Mouse (Mus musculus): ENCODE measurements around the gene Ms4a8a.
"Not testable (repeated sequence)": the region's sequence is repeated elsewhere in the genome, so short reads cannot be mapped to it uniquely, and the experiment has no call there.

Gene Ms4a8a

DNA sequence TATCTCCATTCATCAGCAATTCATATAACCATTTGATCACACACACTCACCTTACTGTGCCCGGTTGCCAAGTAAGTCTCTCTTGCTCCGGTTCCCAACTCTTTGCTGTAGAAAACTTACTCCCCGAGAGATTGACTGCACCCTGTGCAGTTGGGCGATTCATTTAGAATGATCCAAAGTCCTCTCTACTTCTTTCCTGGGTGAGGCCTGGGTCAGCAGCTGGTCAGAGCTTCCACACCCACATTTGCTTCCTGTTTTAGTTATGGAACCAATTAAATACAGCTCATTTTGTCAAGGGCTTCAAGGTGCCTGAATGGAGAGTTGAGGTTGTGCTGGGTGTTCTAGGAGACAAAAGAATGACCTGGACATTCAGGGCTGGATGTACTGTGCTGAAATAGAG, at the start of gene Ms4a8a:
Ms4a8a (minus strand) TSS at position 169 of the 400 bp plus-strand sequence.
- DNase-seq (ENCODE audit: inconsistent age in 2 of 2, low spot score in 1 of 2), result no peak

DNA sequence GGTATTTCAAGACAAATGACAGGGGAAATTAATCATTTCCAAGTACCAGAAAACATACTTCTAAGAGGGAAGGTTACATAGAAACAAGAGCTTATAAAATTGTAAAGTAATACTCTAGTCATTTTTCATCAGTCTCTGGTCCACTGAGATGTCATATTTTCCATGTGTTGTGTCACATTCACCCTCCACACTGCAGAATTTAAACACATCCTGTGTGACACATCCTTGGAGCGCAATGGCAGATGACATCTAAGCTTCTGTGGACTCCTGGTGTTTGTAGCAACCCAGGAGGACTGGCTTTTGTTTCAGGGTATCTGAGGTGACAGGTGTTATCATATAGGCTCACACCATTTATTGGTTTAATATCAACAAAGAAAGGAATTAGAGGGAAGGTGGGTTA, 48.8 kb upstream of the Ms4a8a start:
- no peak for DNase-seq (ENCODE audit: inconsistent age in 2 of 2, low spot score in 1 of 2)

DNA sequence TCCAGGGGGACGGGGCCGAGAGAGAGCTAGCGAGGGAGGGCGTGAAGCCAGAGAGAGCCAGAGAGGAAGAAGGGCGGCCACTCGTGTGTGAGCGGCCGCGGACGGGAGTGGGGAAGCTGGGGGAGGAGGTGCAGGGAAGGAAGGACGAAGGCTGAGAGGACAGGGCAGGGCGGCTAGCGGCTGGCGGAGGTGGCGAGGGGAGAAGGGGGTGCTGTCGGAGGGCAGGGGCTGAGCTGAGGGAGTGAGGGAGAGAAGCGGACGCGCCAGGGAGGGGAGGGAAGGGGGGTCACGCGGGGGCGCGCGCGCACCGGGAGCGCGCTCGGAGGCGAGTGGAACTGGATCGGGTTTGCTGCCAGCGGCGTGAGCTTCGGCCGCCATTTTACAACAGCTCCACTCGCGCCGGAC, 40.1 kb upstream of the Ms4a8a start:
- DNase-seq (ENCODE audit: inconsistent age in 2 of 2, low spot score in 1 of 2), result peak; percentile 28 to 71

DNA sequence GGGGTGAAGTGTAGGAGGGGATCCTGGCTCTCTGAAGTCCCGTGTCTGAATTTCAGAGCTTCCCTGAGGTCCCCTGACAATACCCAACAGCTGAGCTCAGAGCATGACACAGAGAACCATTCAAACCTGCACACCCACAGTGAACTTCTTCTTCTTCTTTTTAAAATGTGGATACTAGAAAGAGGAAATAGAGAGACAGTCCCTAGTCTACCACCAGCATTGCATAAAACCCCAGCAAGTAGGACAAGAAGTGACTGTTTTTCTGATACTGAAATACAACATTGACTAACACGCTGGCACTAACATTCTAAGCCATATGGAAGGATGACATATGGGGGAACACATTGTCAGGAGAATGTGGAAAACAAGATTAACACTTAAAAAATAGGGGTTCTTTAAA, 38.4 kb upstream of the Ms4a8a start:
- DNase-seq (ENCODE audit: inconsistent age in 2 of 2, low spot score in 1 of 2), result no peak

DNA sequence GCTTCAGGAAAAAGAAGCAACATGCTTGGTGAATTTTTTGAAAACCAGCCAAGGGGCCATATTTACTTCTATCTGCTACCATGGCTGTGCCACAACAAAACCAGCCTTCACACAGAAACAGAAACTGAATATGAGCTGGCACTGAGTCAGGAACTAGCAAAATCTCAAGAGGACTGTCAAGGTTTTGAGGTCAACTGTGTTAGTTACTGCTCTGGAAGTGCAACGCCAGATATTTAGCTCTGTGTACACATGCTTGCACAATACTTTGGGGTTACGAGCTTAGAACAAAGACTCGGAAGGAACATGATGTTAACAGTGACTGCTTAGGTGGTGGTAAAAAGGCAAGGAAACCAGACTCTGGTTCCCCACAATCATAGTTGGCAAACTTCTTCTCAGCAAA, 26.8 kb upstream of the Ms4a8a start:
- DNase-seq (ENCODE audit: inconsistent age in 2 of 2, low spot score in 1 of 2), result peak; percentile 10 to 83

DNA sequence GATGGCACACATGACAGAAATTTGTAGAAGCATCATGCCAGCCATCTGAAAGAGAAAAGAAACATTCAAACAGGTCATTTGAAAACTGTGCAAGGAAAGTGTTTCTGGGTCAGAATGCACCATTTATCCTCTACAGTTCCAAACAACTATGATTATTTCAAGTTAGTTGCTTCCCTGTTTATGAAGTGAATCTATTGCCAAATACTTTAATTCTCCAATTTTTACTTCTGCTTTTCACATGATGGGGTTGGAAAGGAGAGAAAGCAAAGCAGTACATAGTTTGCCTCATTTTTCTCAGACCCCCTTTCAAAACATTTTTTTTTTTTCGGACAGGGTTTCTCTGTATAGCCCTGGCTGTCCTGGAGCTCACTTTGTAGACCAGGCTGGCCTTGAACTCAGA, 21.0 kb upstream of the Ms4a8a start:
- no peak for DNase-seq (ENCODE audit: inconsistent age in 2 of 2, low spot score in 1 of 2)

DNA sequence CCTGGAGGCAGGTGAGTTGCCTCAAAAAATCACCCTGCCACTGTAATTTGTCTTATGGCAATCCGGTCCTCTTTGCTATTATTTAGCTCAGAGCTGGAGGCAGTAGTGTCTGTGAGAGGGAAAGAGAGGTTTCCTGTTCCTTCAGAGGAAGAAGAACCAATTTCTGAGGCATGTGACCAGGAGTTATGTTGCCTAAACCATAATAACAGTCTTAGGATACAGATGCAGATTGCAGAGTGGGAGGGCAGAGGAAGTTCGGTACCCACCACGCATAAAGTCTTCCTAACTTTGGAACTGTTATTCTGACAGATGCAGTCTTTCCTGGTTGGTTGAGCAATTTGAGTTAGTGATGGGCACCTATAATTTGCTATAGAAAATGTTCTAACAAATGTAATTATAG, 17.5 kb upstream of the Ms4a8a start:
- DNase-seq (ENCODE audit: inconsistent age in 2 of 2, low spot score in 1 of 2), result no peak

DNA sequence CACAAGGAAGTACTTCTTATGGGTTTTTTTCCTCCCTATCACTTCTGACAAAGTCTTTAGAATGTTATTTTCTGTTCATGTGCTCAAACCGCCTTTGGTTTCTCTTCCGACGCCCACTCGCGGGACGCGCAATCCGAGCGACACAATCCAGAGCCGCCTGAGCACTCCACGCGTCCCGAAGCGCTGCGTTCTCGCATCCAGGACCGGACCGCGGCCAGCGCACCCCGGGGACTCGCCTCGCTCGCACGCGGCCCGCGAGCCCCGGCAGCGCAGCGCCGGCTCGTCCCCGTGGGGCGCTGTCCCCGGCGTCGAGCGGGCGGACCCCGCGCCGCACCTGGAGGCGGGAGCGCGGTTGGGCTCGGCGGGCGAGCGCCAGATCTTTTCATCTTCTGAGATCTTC, 11.2 kb upstream of the Ms4a8a start:
- not testable (repeated sequence) for DNase-seq (ENCODE audit: inconsistent age in 2 of 2, low spot score in 1 of 2)

DNA sequence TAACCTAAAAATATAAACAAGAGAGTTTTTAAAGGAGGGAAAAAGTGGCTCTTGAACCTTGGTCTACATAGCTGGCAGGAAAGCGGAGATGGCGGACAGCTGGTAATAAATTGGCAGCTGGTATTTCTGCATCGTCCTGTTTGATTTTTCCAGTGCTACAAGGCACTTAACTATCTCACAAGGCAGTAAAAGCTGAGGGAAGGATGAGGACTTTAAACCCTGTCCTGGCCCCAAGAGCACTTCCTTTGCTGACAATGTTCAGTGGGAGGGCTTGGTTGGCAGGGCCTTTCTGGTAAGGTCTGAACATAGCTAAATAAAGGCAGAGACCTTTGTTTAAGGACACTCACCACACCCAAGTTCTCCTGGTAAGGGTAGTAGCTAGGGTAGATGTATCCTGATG, 10.5 kb downstream of the Ms4a8a start:
- no peak for DNase-seq (ENCODE audit: inconsistent age in 2 of 2, low spot score in 1 of 2)

DNA sequence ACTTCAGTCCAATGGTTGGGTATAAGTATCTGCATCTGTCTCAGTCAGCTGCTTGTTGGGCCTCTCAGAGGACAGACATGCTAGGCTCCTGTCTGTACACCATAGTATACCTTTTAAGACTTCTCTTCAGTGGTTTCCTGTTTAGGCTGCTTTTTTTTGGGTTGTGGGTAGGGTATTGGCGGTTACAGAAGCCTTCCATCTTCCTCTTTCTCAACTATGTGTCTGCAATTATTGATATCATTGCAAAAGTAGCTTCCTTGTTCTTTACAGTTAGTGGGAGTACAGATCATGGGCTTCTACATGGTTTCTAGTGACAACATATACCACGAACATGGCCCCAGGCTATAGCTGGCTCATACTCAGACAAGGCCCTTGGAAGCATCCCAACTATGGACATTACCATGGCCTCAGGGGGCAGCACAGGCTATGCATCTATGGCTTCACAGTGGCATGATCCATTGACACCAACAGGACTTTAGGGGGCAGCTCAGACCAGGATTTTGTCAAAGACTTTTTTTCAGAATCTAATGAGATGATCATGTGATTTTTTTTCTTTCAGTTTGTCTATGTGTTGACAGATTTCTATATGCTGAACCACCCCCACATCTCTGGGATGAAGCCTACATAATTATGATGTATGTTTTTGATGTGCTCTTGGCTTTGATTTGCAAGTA, 15.6 kb downstream of the Ms4a8a start:
- DNase-seq (ENCODE audit: inconsistent age in 2 of 2, low spot score in 1 of 2), result no peak

DNA sequence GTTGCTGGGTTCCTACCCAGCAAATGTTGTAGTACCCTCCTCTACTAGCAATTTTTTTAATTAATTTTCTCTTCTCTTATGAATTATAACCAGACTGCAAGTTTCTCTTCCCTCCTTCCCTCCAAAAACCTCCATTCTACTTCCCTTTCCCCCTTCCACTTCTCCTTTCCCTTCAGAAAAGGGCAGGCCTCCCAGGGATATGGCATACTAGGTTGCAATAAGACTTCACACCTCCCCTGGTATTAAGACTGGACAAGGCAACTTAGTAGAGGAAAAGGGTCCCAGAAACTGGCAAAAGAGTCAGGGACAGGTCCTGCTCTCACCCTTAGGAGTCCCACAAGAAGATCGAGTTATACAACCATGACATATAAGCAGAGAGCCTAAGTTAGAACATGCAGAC, 20.0 kb downstream of the Ms4a8a start:
- no peak for DNase-seq (ENCODE audit: inconsistent age in 2 of 2, low spot score in 1 of 2)

DNA sequence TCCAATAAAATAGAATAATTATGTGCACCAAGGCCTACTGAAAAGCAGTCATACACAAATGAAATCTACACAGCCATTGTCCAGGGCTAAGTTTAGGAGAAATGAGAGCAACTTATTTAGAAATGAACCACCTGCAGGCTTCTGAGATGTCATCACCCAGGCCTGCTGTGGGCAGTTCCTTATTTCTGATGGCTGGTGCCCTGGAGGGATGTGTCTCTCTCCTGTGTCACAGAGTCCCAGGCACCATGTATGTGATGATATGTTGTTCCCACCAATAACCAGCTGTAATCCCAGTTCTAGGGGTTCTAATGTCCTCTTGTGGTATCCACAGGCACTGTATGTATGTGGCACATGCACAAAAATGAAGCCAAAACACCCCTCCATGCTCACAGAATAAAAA, 20.9 kb downstream of the Ms4a8a start:
- DNase-seq (ENCODE audit: inconsistent age in 2 of 2, low spot score in 1 of 2), result no peak

DNA sequence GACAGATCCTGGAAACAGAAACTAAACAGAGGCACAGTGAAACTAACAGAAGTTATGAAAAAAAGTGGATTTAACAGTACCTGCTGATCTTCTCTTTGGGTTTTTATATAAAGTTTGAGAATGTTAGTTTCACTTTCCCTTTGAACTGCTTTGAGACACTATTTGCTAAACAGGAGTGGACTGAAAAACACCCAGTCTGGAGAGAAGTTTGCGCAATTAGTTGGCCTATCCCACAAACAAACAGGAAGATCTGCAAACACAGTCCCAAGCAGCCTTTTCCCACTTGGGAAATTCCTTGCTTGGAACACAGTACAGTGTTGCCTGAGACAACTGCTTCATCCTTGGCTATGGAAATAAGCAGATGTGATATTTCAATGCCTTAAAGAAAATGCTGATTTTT, 25.2 kb downstream of the Ms4a8a start:
- peak in 1 of 2 experiments; percentile 45 for DNase-seq (ENCODE audit: inconsistent age in 2 of 2, low spot score in 1 of 2)

DNA sequence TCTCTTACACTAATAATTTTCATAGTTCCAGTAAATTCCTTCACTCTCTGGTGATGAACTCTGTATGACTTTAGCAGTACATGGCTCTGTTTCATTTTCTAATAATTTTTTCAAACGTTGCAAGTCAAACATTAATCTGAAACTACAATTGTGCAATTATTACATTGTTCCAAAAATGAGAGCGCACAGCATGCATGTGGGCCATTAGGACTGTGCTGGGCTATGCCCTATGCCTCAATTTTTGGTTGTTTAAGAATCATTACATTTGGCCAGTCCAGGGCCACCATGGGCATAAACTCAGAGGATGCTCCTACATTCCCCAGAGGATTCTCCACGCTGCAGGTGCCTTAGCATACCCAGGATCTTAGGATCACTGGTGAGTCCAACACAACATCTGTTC, 27.6 kb downstream of the Ms4a8a start:
- DNase-seq (ENCODE audit: inconsistent age in 2 of 2, low spot score in 1 of 2), result no peak

DNA sequence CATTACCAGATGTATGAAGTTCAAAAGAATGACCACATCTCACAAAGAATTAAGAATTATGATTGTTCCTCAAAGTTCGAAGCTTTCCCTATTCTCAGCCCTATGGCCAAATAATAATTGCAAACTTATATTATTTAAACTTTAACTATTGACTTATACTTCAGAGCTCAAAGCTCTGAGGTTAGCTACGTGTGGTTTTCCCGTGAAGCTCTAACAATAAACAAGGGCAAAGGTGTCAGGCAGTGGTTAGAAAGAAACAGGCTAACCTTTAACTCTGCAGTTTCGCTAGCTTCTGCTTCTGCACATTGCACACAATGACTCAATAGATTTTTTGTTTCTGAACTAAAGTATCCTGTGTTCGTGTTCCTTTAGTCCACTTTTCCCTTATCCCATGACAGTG, 28.0 kb downstream of the Ms4a8a start:
- DNase-seq (ENCODE audit: inconsistent age in 2 of 2, low spot score in 1 of 2), result no peak

DNA sequence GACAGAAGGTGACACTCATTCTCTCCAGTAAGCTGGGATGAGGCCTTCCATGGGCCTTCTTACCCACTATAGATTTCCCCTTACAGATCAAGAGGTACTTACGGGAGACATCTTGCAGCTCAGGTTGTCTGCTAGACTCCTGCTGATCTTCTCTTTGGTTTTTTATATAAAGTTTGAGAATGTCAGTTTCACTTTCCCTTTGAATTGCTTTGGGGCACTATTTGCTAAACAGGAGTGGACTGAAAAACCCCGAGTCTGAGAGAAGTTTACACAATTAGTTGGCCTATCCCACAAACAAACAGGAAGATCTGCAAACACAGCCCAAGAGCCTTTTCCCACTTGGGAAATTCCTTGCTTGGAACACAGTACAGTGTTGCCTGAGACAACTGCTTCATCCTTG, 30.6 kb downstream of the Ms4a8a start:
- peak in 1 of 2 experiments; percentile 33 for DNase-seq (ENCODE audit: inconsistent age in 2 of 2, low spot score in 1 of 2)

DNA sequence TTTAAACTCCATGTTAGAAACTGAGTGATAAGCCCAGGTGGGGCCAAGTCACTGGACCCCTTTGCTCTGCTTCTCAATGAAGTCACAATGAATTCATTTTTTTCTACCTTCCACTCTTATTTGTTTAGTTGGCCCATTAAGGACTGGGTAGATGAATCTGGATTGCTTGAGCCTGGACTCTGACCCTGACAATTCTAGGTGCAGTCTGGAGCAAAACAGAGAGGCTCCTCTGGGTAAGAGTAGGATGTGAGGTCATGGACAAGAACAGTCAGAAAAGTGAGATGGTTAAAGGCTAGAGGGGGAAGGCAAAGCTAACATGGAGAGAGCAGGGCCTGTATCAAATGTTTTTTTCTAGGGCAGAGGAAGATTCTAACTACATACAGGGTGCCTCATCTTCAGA, 31.5 kb downstream of the Ms4a8a start:
- DNase-seq (ENCODE audit: inconsistent age in 2 of 2, low spot score in 1 of 2), result no peak

DNA sequence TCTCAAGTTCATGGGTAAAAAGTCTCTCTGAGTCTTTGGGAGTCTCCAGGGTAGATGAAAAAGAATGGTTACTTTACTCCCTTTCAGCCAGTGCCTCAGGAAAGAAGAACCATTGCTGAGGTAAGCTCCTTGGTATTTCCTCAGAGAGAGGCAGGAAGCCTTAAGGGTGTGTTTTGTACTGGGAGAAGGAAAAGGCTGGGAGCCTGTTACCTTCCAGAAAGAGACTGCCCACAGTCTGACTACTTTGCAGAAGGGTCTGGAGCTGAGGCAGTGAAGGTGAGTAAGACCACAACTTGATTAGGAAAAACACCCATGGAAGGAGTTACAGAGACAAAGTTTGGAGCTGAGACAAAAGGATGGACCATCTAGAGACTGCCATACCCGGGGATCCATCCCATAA, 32.4 kb downstream of the Ms4a8a start:
- no peak for DNase-seq (ENCODE audit: inconsistent age in 2 of 2, low spot score in 1 of 2)

DNA sequence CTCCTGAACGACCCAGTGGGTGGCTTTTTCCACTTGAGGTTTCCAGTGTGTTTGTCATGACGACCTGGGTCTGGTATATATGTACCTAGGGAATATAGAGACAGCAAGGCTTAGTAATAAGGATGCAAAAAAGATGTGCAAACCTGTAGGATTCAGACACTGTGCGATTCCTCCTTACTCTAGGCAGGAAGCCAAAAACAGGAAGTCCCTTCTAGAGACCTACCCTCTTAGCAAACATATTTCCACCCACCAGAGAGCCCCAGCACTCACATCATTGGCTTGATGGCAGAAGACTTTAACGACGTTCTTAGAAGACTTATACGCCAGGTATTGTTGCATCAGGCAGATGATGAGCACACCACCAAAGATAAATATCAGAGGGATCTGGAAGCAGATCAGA, 32.9 kb downstream of the Ms4a8a start:
- DNase-seq (ENCODE audit: inconsistent age in 2 of 2, low spot score in 1 of 2), result no peak

DNA sequence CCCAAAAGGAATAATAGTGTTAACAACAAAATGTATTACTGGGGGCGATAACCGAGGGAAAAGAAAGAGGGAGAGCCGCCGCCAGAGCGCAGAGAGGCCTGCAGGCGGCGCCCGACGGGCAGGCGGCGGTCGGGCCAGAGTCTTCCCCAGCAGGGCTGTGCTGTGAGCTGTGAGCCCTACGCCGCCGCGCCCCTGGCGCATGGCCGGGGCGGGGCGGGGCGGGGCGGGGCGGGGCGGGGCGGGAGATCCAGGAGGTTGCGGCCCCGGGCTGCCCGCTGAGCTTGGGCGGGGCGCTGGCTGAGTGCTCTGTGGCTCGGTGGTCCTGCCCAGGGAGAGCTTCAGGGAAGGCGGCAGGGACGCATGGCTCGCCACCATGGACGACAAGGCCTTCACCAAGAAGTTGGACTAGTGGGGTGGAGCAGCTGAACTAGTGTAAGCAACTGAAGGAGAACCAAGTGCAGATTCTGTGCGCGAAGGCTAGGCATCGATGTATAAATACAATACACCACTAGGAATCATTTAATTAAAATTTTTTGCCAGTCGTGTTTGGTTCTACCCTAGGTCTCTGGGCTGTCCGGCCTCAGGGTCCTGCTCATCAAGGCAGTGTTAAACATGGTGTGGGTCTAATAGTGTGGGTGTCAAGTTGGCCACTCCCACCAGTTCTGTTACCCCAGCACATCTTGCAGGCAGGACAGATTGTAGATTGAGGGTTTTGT, 35.7 kb downstream of the Ms4a8a start:
- DNase-seq (ENCODE audit: inconsistent age in 2 of 2, low spot score in 1 of 2), result peak; percentile 56 to 78

DNA sequence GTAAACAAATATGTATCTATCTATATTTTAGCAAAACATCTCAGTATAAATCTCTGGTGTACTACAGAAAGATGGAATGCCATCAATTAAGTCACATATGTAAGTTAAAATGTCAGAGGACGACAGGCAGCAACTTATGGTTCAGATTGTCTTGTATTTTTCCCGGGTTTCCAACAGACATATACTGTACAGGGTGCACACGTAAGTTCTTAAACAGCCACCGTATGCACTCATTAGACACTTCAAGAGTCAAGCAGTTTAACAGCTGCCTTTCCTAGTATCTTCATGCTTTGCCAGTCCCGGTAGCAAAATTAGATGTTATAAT, 36.3 kb downstream of the Ms4a8a start:
- DNase-seq (ENCODE audit: inconsistent age in 2 of 2, low spot score in 1 of 2), result no peak

DNA sequence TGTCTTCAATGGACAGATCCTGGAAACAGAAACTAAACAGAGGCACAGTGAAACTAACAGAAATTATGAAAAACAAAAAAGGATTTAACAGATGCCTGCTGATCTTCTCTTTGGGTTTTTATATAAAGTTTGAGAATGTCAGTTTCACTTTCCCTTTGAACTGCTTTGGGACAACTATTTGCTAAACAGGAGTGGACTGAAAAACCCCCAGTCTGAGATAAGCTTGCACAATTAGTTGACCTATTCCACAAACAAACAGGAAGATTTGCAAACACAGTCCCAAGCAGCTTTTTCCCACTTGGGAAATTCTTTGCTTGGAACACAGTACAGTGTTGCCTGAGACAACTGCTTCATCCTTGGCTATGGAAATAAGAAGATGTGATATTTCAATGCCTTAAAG, 43.3 kb downstream of the Ms4a8a start:
- no peak for DNase-seq (ENCODE audit: inconsistent age in 2 of 2, low spot score in 1 of 2)

DNA sequence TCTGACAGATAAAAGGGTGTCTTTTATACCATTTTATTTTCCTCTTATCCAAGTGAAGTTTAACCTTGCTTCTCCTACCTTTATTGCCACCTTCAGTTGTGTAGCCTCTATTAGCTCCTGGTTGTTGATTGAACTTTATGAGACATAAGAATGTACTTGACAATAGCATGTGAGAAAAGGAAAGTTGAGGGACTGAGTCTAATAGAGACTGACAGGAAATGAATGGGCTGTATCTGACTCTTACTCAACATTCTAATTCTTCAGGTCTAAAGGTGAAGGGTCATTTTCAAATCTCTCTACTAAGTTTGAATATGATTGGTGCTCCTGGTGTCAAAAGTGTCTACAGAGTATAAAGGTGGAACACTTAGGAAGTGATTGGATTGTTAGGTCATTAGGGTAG, 58.5 kb downstream of the Ms4a8a start:
- no peak for DNase-seq (ENCODE audit: inconsistent age in 2 of 2, low spot score in 1 of 2)
